Mouse (Mus musculus): Measurements from ENCODE around the gene Nagpa. TPM values are rescaled to one million over a fixed set of nuclear protein-coding genes. Genes with fewer than 3 reads are reported as not detected.

The Nagpa gene
- total RNA-seq, 2 experiments from 2014 or later = 21.1 to 28.6 TPM

DNA sequence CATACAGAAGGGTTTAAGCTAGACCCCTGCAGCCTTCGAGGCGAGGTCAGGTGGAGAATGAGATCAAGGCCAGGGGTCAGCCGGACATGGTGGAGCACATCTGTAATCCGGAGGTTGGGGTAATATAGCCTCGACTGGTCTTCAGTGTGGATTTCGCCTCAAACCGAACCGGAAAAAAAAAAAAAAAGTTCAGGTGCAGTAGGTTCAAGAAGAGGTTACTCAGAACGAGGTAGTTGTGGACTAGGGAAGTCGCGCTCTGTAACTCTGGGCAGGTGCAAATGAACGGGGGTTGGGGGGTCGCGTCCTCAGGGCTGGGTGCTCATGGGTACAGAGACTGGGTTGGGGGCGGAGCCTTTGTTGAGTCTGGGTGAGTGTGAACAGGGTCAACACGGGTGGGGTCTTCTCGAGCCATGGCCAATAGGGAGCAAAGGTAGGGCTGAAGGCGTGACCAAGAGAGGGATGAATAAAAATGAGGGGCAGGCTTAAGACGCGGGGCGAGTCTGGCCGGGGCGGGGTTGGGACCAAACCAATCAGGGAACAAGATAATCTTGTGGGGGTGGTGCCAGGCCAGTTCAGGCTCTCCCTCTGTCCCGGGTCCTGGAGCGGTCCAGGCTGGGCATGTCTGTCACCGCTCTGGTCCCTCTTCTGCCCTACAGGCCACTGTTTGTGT lies 57.3 kb downstream of the Nagpa start:
- peak; percentile 97 for ATAC-seq (replicated peaks; ENCODE audit: low FRiP score, low TSS enrichment, poor library complexity, severe bottlenecking)

DNA sequence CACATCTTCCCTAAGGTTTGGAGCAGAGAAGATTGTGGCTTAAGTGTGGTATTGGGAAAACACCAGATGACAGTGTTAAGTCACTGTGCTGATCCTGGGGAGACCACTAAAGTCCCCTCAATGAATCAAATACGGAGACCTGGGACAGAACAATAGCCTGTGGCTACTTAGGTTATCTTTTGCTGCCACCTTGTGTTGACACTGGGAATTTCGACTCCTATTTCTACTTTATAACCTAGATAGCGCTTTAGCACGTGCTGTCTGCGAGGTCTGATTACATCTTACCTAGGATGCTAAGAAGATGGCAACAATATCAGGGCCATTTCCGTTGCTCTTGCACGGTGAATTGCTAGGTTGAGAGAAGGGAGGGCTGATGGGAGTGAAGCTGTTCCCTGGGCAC lies 58.2 kb downstream of the Nagpa start:
- ATAC-seq (replicated peaks; ENCODE audit: low FRiP score, low TSS enrichment, poor library complexity, severe bottlenecking) = peak; percentile 71

Other genes starting within 250 kb of the Nagpa start
- 25.3 and 25.4 TPM in 2 replicates for gene Anks3, start 239.8 kb downstream of the Nagpa start, total RNA-seq (2014; fragmentation: Nextera tagmentation)
- 9.5 and 11.6 TPM in 2 replicates for gene Anks3, start 239.8 kb downstream of the Nagpa start, total RNA-seq (2017)
- not detected in 2 replicates for gene Sept12, start 206.2 kb downstream of the Nagpa start, total RNA-seq (2014; fragmentation: Nextera tagmentation)
- gene Sept12, start 206.2 kb downstream of the Nagpa start, total RNA-seq (2017) = not detected in 2 replicates
- not detected in 2 replicates for gene Smim22, start 196.7 kb downstream of the Nagpa start, total RNA-seq (2014; fragmentation: Nextera tagmentation)
- not detected in 2 replicates for gene Smim22, start 196.7 kb downstream of the Nagpa start, total RNA-seq (2017)
- 3.4 and 24.4 TPM in 2 replicates for gene Rogdi, start 190.5 kb downstream of the Nagpa start, total RNA-seq (2014; fragmentation: Nextera tagmentation)
- 1.6 and 2.2 TPM in 2 replicates for gene Rogdi, start 190.5 kb downstream of the Nagpa start, total RNA-seq (2017)
- gene Glyr1, start 154.1 kb downstream of the Nagpa start, total RNA-seq (2014; fragmentation: Nextera tagmentation) = 68.7 and 80.2 TPM in 2 replicates
- 84.7 and 85.2 TPM in 2 replicates for gene Glyr1, start 154.1 kb downstream of the Nagpa start, total RNA-seq (2017)
- gene Ubn1, start 154.0 kb downstream of the Nagpa start, total RNA-seq (2014; fragmentation: Nextera tagmentation) = 47.5 and 48.3 TPM in 2 replicates
- gene Ubn1, start 154.0 kb downstream of the Nagpa start, total RNA-seq (2017) = 38.4 and 39.8 TPM in 2 replicates
- not detected in 2 replicates for gene Ppl, start 71.6 kb downstream of the Nagpa start, total RNA-seq (2014; fragmentation: Nextera tagmentation)
- not detected in 2 replicates for gene Ppl, start 71.6 kb downstream of the Nagpa start, total RNA-seq (2017)
- gene Sec14l5, start 56.9 kb downstream of the Nagpa start, total RNA-seq (2014; fragmentation: Nextera tagmentation) = not detected in 2 replicates
- not detected in 2 replicates for gene Sec14l5, start 56.9 kb downstream of the Nagpa start, total RNA-seq (2017)
- gene AU021092, start 18.3 kb upstream of the Nagpa start, total RNA-seq (2014; fragmentation: Nextera tagmentation) = not detected in 2 replicates
- gene AU021092, start 18.3 kb upstream of the Nagpa start, total RNA-seq (2017) = not detected in 2 replicates
- 18.7 and 23.5 TPM in 2 replicates for gene Alg1, start 29.6 kb upstream of the Nagpa start, total RNA-seq (2014; fragmentation: Nextera tagmentation)
- gene Alg1, start 29.6 kb upstream of the Nagpa start, total RNA-seq (2017) = 9.3 and 11.6 TPM in 2 replicates
- gene Eef2kmt, start 52.0 kb upstream of the Nagpa start, total RNA-seq (2014; fragmentation: Nextera tagmentation) = 21.1 and 23.9 TPM in 2 replicates
- gene Eef2kmt, start 52.0 kb upstream of the Nagpa start, total RNA-seq (2017) = 16.3 and 32.4 TPM in 2 replicates

Measured in megakaryocyte-erythroid progenitor cell, adult 5-6 weeks (primary cell).